Mouse (Mus musculus) liver, postnatal 0 days (tissue): Measurements from ENCODE around the gene Gpat3. TPM values are rescaled to one million over a fixed set of nuclear protein-coding genes. Genes with fewer than 3 reads are reported as not detected.

ENCODE experiments used
- ATAC-seq: fragments of 200-750 bp; cut with Nextera tagmentation; 2 replicates; pipeline ENCODE4 v1.8.0; 2017; ENCODE audit warnings: mild to moderate bottlenecking, moderate library complexity
- DNase-seq: peaks from one replicate; pipeline ENCODE4 v3.0.0-alpha.2; 2016
- H3K27ac ChIP-seq: fragments of 300-500 bp; sonication (generic); 2 replicates; pipeline ENCODE4 v1.5.1; 2014; ENCODE audit warnings: antibody characterized with exemption, moderate library complexity, mild to moderate bottlenecking, low read depth
- H3K27me3 ChIP-seq: fragments of 300-500 bp; sonication (generic); 2 replicates; pipeline ENCODE4 v1.6.1; 2014; ENCODE audit warnings: low read length, control low read depth, mixed read lengths; ENCODE audit not compliant: insufficient read depth
- H3K36me3 ChIP-seq: fragments of 300-500 bp; sonication (generic); replicated peaks from 2 replicates; pipeline ENCODE4 v1.6.1; 2014; ENCODE audit warnings: mild to moderate bottlenecking, control low read depth, low read length, moderate library complexity, mixed read lengths; ENCODE audit not compliant: insufficient read depth
- H3K4me1 ChIP-seq: fragments of 300-500 bp; sonication (generic); 2 replicates; pipeline ENCODE4 v1.6.1; 2014; ENCODE audit warnings: antibody characterized with exemption, mild to moderate bottlenecking, control low read depth; ENCODE audit not compliant: insufficient read depth
- H3K4me2 ChIP-seq: fragments of 300-500 bp; sonication (generic); 2 replicates; pipeline ENCODE4 v1.6.1; 2014; ENCODE audit warnings: low read depth, mild to moderate bottlenecking, low read length, moderate library complexity, mixed read lengths
- H3K4me3 ChIP-seq: fragments of 300-500 bp; sonication (generic); 2 replicates; pipeline ENCODE4 v1.5.1; 2014; ENCODE audit warnings: low read depth, low read length
- H3K9ac ChIP-seq: fragments of 300-500 bp; sonication (generic); replicated peaks from 2 replicates; pipeline ENCODE4 v1.6.1; 2014; ENCODE audit warnings: mild to moderate bottlenecking, moderate library complexity
- H3K9me3 ChIP-seq: fragments of 300-500 bp; sonication (generic); 2 replicates; pipeline ENCODE4 v1.6.1; 2016; ENCODE audit warnings: mild to moderate bottlenecking, control low read depth, low read length, mixed read lengths
- CTCF ChIP-seq: sonication (generic); IDR thresholded peaks from 2 replicates; pipeline ENCODE4 v1.5.1; 2016; ENCODE audit warnings: antibody characterized with exemption, low read depth
- EP300 ChIP-seq: IDR thresholded peaks from 2 replicates; pipeline ENCODE4 v1.6.1; 2016; ENCODE audit warnings: antibody characterized with exemption, low read depth, mild to moderate bottlenecking
- WGBS: fragments of 180-500 bp; shearing (Covaris S2); extraction: QIAGEN DNeasy Blood & Tissue Kit; methylation state at CpG from one replicate; pipeline ENCODE4 v1.1.7; 2014; ENCODE audit not compliant: insufficient replicate concordance; 5-methylcytosine and 5-hydroxymethylcytosine counted together
- polyA plus RNA-seq: library from polyadenylated mRNA; unstranded; fragments of >200 nt; fragmentation: Nextera tagmentation; extraction: Ambion mirVana; gene quantifications from 2 replicates; pipeline ENCODE4 v1.2.1, GENCODE M21; 2015

Gene Gpat3
- polyA plus RNA-seq, 1 experiment from 2014 or later = 21.2 TPM

- H3K4me2 ChIP-seq = no peak overlapping the region
- no peaks in the 10 kb centered on the region for H3K9me3 ChIP-seq
- no peaks in the 10 kb centered on the region for H3K27me3 ChIP-seq
- H3K4me3 ChIP-seq = no peak overlapping the region
- no peak overlapping the region for H3K27ac ChIP-seq
- TF ChIP-seq CTCF = no peak
- TF ChIP-seq EP300 = no peak
- ATAC-seq (no peak), DNase-seq (no peak)
- 77% methylated on average over 10 of the region's 10 CpGs for WGBS
- no peaks in the 10 kb centered on the region for H3K36me3 ChIP-seq
- H3K4me1 ChIP-seq = no peaks in the 10 kb centered on the region
- H3K9ac ChIP-seq = no peak overlapping the region
Observed at GRCm38 (mm10) chr5:100945336-100945735, 99.8 kb downstream of the Gpat3 start.

Other genes with a start within 250 kb of the Gpat3 start
- gene Coq2, start 170.6 kb upstream of the Gpat3 start, polyA plus RNA-seq = 25.8 and 28.0 TPM in 2 replicates
- 3.0 and 3.2 TPM in 2 replicates for gene Hpse, start 126.0 kb upstream of the Gpat3 start, polyA plus RNA-seq
- 4.0 and 5.6 TPM in 2 replicates for gene Helq, start 47.1 kb upstream of the Gpat3 start, polyA plus RNA-seq
- 126 and 127 TPM in 2 replicates for gene Mrps18c, start 47.1 kb upstream of the Gpat3 start, polyA plus RNA-seq
- 11.4 and 11.8 TPM in 2 replicates for gene Abraxas1, start 24.7 kb upstream of the Gpat3 start, polyA plus RNA-seq